Mouse (Mus musculus) liver, postnatal 0 days (tissue): ENCODE measurements around the gene Cbl.

Experiments used
- CTCF ChIP-seq: sonication (generic); IDR thresholded peaks from 2 replicates; pipeline ENCODE4 v1.5.1; 2016; ENCODE audit warnings: antibody characterized with exemption, low read depth
- EP300 ChIP-seq: IDR thresholded peaks from 2 replicates; pipeline ENCODE4 v1.6.1; 2016; ENCODE audit warnings: antibody characterized with exemption, low read depth, mild to moderate bottlenecking

GRCm38 (mm10) chr9:44243621-44244020 lies 9.8 kb upstream of the Cbl start:
- no peak for TF ChIP-seq CTCF
- TF ChIP-seq EP300 = no peak
